In genomic region chr1:187862339-187862738, GRCm38 (mm10) we compare ENCODE assay signal across 19 mouse cellular contexts.
DNase-seq lines count a peak whose midpoint lies in the region; ATAC-seq lines count a peak whose summit lies in the region.
"Had no signal": no experiment of that assay in that cellular context is flagged by ENCODE, and none has a peak within 500 bp of the region (broad histone marks: within the 10 kb centered on the region; RNA-seq: fewer than 3 reads in every experiment).

No protein-coding gene starts in this region.

- WGBS in heart, embryonic 12.5 days = 75% methylated on average over 5 of the region's 5 CpGs
- 21% methylated on average over 5 of the region's 5 CpGs for WGBS in midbrain, embryonic 12.5 days
- WGBS in midbrain, embryonic 11.5 days = 41% methylated on average over 5 of the region's 5 CpGs
- 16% methylated on average over 5 of the region's 5 CpGs for WGBS in midbrain, embryonic 16.5 days

- H3K36me3 ChIP-seq in heart, embryonic 12.5 days = no peaks in the 10 kb centered on the region
- no peaks in the 10 kb centered on the region for H3K36me3 ChIP-seq in midbrain, embryonic 12.5 days
- no peaks in the 10 kb centered on the region for H3K36me3 ChIP-seq in midbrain, embryonic 11.5 days (ENCODE audit: control insufficient read depth, insufficient read depth, low read length)
- H3K36me3 ChIP-seq in midbrain, embryonic 16.5 days (ENCODE audit: control insufficient read depth, insufficient read depth, low read length) = no peaks in the 10 kb centered on the region
- H3K36me3 ChIP-seq: embryonic facial prominence, embryonic 10.5 days; heart, embryonic 13.5 days had no signal

- no peak overlapping the region for H3K4me2 ChIP-seq in heart, embryonic 12.5 days
- H3K4me2 ChIP-seq in midbrain, embryonic 12.5 days (replicated peaks) = no peak overlapping the region
- H3K4me2 ChIP-seq in midbrain, embryonic 11.5 days = no peak overlapping the region
- H3K4me2 ChIP-seq in midbrain, embryonic 16.5 days (ENCODE audit: low read length) = no peak overlapping the region
- H3K4me2 ChIP-seq: heart, embryonic 13.5 days had no signal

- no peak for ATAC-seq in heart, embryonic 12.5 days (ENCODE audit: insufficient number of reproducible peaks, low FRiP score)
- ATAC-seq in midbrain, embryonic 12.5 days (ENCODE audit: low FRiP score, low read depth) = no peak
- no peak for ATAC-seq in midbrain, embryonic 11.5 days (ENCODE audit: low FRiP score)
- ATAC-seq in midbrain, embryonic 16.5 days = no peak
- ATAC-seq: activated CD4-positive, CD25-positive, alpha-beta regulatory T cell, adult 4 months; forebrain, embryonic 16.5 days; hindbrain, embryonic 16.5 days; Patski had no signal

- no peak overlapping the region for H3K9ac ChIP-seq in heart, embryonic 12.5 days
- H3K9ac ChIP-seq in midbrain, embryonic 12.5 days (replicated peaks) = no peak overlapping the region
- no peak overlapping the region for H3K9ac ChIP-seq in midbrain, embryonic 11.5 days (ENCODE audit: low read length)
- peak overlapping the region; percentile 35; the same call in 1 of the 2 replicates for H3K9ac ChIP-seq in midbrain, embryonic 16.5 days (ENCODE audit: low read depth, low read length)
- H3K9ac ChIP-seq: heart, embryonic 13.5 days had no signal

- H3K27me3 ChIP-seq in heart, embryonic 12.5 days (replicated peaks) = no peaks in the 10 kb centered on the region
- no peaks in the 10 kb centered on the region for H3K27me3 ChIP-seq in midbrain, embryonic 12.5 days
- no peaks in the 10 kb centered on the region for H3K27me3 ChIP-seq in midbrain, embryonic 11.5 days (ENCODE audit: control insufficient read depth, insufficient read depth, low read length)
- H3K27me3 ChIP-seq in midbrain, embryonic 16.5 days (ENCODE audit: control insufficient read depth, insufficient read depth, low read depth, low read length) = no peaks in the 10 kb centered on the region
- H3K27me3 ChIP-seq: heart, embryonic 13.5 days; Patski had no signal

- H3K9me3 ChIP-seq in heart, embryonic 12.5 days (replicated peaks) = no peaks in the 10 kb centered on the region
- H3K9me3 ChIP-seq in midbrain, embryonic 12.5 days = no peaks in the 10 kb centered on the region
- no peaks in the 10 kb centered on the region for H3K9me3 ChIP-seq in midbrain, embryonic 11.5 days (ENCODE audit: control insufficient read depth, low read length)
- no peaks in the 10 kb centered on the region for H3K9me3 ChIP-seq in midbrain, embryonic 16.5 days (replicated peaks; ENCODE audit: control insufficient read depth, low read length, poor library complexity, severe bottlenecking)
- H3K9me3 ChIP-seq: embryonic facial prominence, embryonic 10.5 days; heart, embryonic 13.5 days had no signal

- 0 out of 2 replicates have a peak, but pooled peaks cover 13% of the 10 kb centered on the region for H3K4me1 ChIP-seq in heart, embryonic 12.5 days (replicated peaks)
- H3K4me1 ChIP-seq in midbrain, embryonic 12.5 days = peaks cover 20% of the 10 kb centered on the region
- peaks cover 6% of the 10 kb centered on the region; the same call in 1 of the 2 replicates for H3K4me1 ChIP-seq in midbrain, embryonic 11.5 days (ENCODE audit: control insufficient read depth, insufficient read depth, low read length)
- peaks cover 14% of the 10 kb centered on the region for H3K4me1 ChIP-seq in midbrain, embryonic 16.5 days (ENCODE audit: control insufficient read depth, insufficient read depth, low read length)

- DNase-seq in heart, adult 11 months = peak; percentile 39
- no peak for DNase-seq in midbrain, embryonic 11.5 days (ENCODE audit: low spot score, missing footprints)
- DNase-seq in Muller cell, postnatal 12 days (ENCODE audit: inconsistent ontology term) = peak; percentile 32
- DNase-seq in frontal cortex, postnatal 14 days (ENCODE audit: low spot score in 2 of 2) = no peak
- no peak for DNase-seq in thymus, postnatal 10 days (ENCODE audit: low spot score in 2 of 2)
- DNase-seq: adrenal gland, postnatal 14 days; cerebellum, adult 2 months; cerebellum, postnatal 10 days; gastrocnemius, postnatal 14 days; heart, postnatal 36 days had no signal

- no peak overlapping the region for H3K4me3 ChIP-seq in heart, embryonic 12.5 days
- H3K4me3 ChIP-seq in midbrain, embryonic 12.5 days = no peak overlapping the region
- no peak overlapping the region for H3K4me3 ChIP-seq in midbrain, embryonic 11.5 days (ENCODE audit: low read depth, low read length)
- no peak overlapping the region for H3K4me3 ChIP-seq in midbrain, embryonic 16.5 days (ENCODE audit: low read depth, low read length)
- H3K4me3 ChIP-seq: embryonic facial prominence, embryonic 10.5 days; heart, embryonic 13.5 days had no signal

- H3K27ac ChIP-seq in heart, embryonic 12.5 days (ENCODE audit: poor library complexity, severe bottlenecking) = no peak overlapping the region
- H3K27ac ChIP-seq in midbrain, embryonic 12.5 days (replicated peaks) = peak overlapping the region; percentile 25; the same call in 1 of the 2 replicates
- H3K27ac ChIP-seq in midbrain, embryonic 11.5 days (ENCODE audit: low read depth, low read length) = no peak overlapping the region
- H3K27ac ChIP-seq in midbrain, embryonic 16.5 days (ENCODE audit: low read length) = no peak overlapping the region
- H3K27ac ChIP-seq: embryonic facial prominence, embryonic 10.5 days; heart, embryonic 13.5 days had no signal

Comparison
In these comparisons a context has a peak if more than half of its experiments do, and no peak if none do; other contexts are left out.
1. DNase-seq: peak in heart, adult 11 months (single experiment) and Muller cell, postnatal 12 days (single experiment); none in midbrain, embryonic 11.5 days (single experiment), frontal cortex, postnatal 14 days (0 of 2) and thymus, postnatal 10 days (0 of 2).